Mouse (Mus musculus) liver, postnatal 0 days (tissue): Measurements from ENCODE around the gene Rgma.

Experiments used
- CTCF ChIP-seq: sonication (generic); IDR thresholded peaks from 2 replicates; pipeline ENCODE4 v1.5.1; 2016; ENCODE audit warnings: antibody characterized with exemption, low read depth
- EP300 ChIP-seq: IDR thresholded peaks from 2 replicates; pipeline ENCODE4 v1.6.1; 2016; ENCODE audit warnings: antibody characterized with exemption, low read depth, mild to moderate bottlenecking

- TF ChIP-seq EP300: no peak
- TF ChIP-seq CTCF: no peak
These were observed 76.3 kb downstream of the Rgma start for GRCm38 (mm10) chr7:73451594-73451993.
